Mouse (Mus musculus) cerebellum, postnatal 14 days (tissue): Measurements from ENCODE around the gene Phactr4.

Source experiments
- DNase-seq, 2 experiments: peaks; one replicate each; pipeline ENCODE4 v3.0.0; 2021; ENCODE audit warnings: mixed read lengths in 2 of 2

Phactr4 gene

GRCm38 (mm10) chr4:132411322-132412094 lies 10.8 kb downstream of the Phactr4 start:
- peak; percentile 17 to 18 for DNase-seq

- DNase-seq = no peak
Observed at GRCm38 (mm10) chr4:132409587-132410229, 12.6 kb downstream of the Phactr4 start.

GRCm38 (mm10) chr4:132406393-132407189 lies 15.7 kb downstream of the Phactr4 start:
- DNase-seq = no peak

GRCm38 (mm10) chr4:132404588-132404987 lies 17.7 kb downstream of the Phactr4 start:
- no peak for DNase-seq

GRCm38 (mm10) chr4:132403063-132403660 lies 19.1 kb downstream of the Phactr4 start:
- no peak for DNase-seq

GRCm38 (mm10) chr4:132401016-132401415 lies 21.3 kb downstream of the Phactr4 start:
- no peak for DNase-seq

- no peak for DNase-seq
Observed at GRCm38 (mm10) chr4:132398863-132399262, 23.4 kb downstream of the Phactr4 start.

- DNase-seq = peak; percentile 7 to 23
Observed at GRCm38 (mm10) chr4:132398045-132398774, 24.1 kb downstream of the Phactr4 start.

- no peak for DNase-seq
Observed at GRCm38 (mm10) chr4:132397120-132397519, 25.2 kb downstream of the Phactr4 start.

- DNase-seq = no peak
Observed at GRCm38 (mm10) chr4:132396251-132396650, 26.0 kb downstream of the Phactr4 start.

GRCm38 (mm10) chr4:132391063-132391740 lies 31.1 kb downstream of the Phactr4 start:
- DNase-seq = no peak

- DNase-seq = no peak
Observed at GRCm38 (mm10) chr4:132389302-132389701, 33.0 kb downstream of the Phactr4 start.

GRCm38 (mm10) chr4:132387617-132388016 lies 34.7 kb downstream of the Phactr4 start:
- no peak for DNase-seq

GRCm38 (mm10) chr4:132386846-132387245 lies 35.4 kb downstream of the Phactr4 start:
- DNase-seq = no peak

GRCm38 (mm10) chr4:132385771-132386410 lies 36.4 kb downstream of the Phactr4 start:
- DNase-seq = no peak

- DNase-seq = no peak
Observed at GRCm38 (mm10) chr4:132383455-132383854, 38.8 kb downstream of the Phactr4 start.

- DNase-seq = no peak
Observed at GRCm38 (mm10) chr4:132382296-132382695, 40.0 kb downstream of the Phactr4 start.

GRCm38 (mm10) chr4:132380965-132381616 lies 41.2 kb downstream of the Phactr4 start:
- DNase-seq = no peak

- no peak for DNase-seq
Observed at GRCm38 (mm10) chr4:132373820-132374219, 48.5 kb downstream of the Phactr4 start.

- no peak for DNase-seq
Observed at GRCm38 (mm10) chr4:132369953-132370750, 52.1 kb downstream of the Phactr4 start.
